Mouse (Mus musculus): ENCODE measurements around the gene Zfp541. TPM values are rescaled to one million over a fixed set of nuclear protein-coding genes. Genes with fewer than 3 reads are reported as not detected.

Zfp541 gene
- total and polyA plus RNA-seq, 3 experiments = 0.01 TPM; not detected in 2

DNA sequence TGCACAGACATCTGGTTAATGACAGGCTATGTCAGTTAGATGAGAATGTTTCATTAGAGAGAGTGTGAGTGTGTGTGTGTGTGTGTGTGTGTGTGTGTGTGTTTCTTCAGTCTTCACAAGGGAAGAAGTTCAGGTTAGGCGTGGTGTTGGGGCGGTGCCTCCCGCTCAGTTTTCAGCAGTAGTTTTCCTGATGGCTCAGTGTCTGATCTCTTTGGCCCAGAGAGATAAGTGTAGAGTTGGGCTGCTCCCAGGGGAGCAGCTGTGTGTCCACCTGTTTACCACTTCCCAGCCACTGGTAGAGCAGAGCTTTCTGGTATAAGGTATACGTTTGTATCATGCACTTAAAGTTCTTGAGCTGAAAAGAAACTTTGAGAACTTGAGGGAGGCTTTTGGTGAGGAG, 38.3 kb downstream of the Zfp541 start:
- Histone ChIP-seq H3K27ac (ENCODE audit: control insufficient read depth, low read depth, low read length) (no peak overlapping the region), H3K4me3 (ENCODE audit: control insufficient read depth in 1 of 2, insufficient read depth in 1 of 2, low read depth in 2 of 2, low read length in 2 of 2) (peak overlapping the region; percentile 87 to 93), H3K36me3 (ENCODE audit: control insufficient read depth in 1 of 2, insufficient read depth in 2 of 2, low read length in 2 of 2) (peaks cover 0 to 12% of the 10 kb centered on the region in 2 experiments; a peak in 2 of 4 replicates), H3K4me1 (ENCODE audit: control insufficient read depth in 1 of 2, insufficient read depth in 2 of 2, low read length in 2 of 2) (peaks cover 0 to 15% of the 10 kb centered on the region in 2 experiments; a peak in 1 of 4 replicates), H3K27me3 (ENCODE audit: control insufficient read depth in 1 of 2, insufficient read depth in 2 of 2, low read length in 2 of 2) (no peaks in the 10 kb centered on the region), H3K9ac (ENCODE audit: control insufficient read depth, low read depth, low read length, poor library complexity, severe bottlenecking) (peak overlapping the region; percentile 84), H3K79me2 (ENCODE audit: control insufficient read depth, insufficient read depth, low read length, poor library complexity) (peaks cover 42% of the 10 kb centered on the region), H3K9me3 (replicated peaks; ENCODE audit: insufficient read depth, low read length) (no peaks in the 10 kb centered on the region)
- peak; percentile 51 for DNase-seq (ENCODE audit: low read depth, low spot score)
- TF ChIP-seq JUND (IDR thresholded peaks at IDR 0.05; ENCODE audit: low read depth, low read length) = no peak
- no peak for TF ChIP-seq NRF1 (IDR thresholded peaks at IDR 0.05; ENCODE audit: insufficient read depth, low read depth, low read length, poor library complexity, severe bottlenecking)
- peak; percentile 40; the same call in 1 of the 2 replicates for TF ChIP-seq ETS1 (IDR thresholded peaks at IDR 0.05; ENCODE audit: low read depth, low read length)
- no peak for TF ChIP-seq SMC3 (IDR thresholded peaks at IDR 0.05; ENCODE audit: low read depth, low read length)
- TF ChIP-seq TBP (IDR thresholded peaks at IDR 0.05; ENCODE audit: low read depth, low read length) = no peak
- TF ChIP-seq MEF2A (IDR thresholded peaks at IDR 0.05; ENCODE audit: extremely low read depth, insufficient replicate concordance, low read depth, low read length, poor library complexity, severe bottlenecking) = no peak
- 0 out of 2 replicates have a peak, but pooled peaks have one; percentile 3 for TF ChIP-seq TCF12 (IDR thresholded peaks at IDR 0.05; ENCODE audit: low read depth, low read length)
- no peak for TF ChIP-seq POLR2AphosphoS2 (IDR thresholded peaks at IDR 0.05; ENCODE audit: low read length)

DNA sequence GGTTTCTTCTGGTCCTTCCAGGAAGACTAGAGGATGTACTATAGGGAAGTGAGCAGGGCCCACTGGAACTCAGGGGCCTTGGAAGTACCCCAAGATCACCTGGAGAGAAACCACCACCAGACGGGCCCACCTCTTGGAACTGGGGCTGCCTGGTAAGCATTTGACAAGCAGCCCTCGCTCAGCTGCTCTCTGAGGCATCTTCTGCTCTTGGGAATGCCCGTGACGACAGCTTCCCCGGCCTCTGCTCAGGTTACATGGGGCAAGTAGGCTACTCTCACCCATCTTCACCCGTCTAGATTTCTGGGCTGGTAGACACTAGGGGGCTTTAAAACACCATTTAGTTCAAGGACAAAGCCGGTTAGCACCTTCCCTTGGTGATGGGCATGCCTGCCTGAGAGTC, 39.5 kb downstream of the Zfp541 start:
- TF ChIP-seq MYB (IDR thresholded peaks at IDR 0.05; ENCODE audit: low read depth, low read length) (no peak), POLR2AphosphoS5 (IDR thresholded peaks at IDR 0.05; ENCODE audit: borderline replicate concordance, low read depth, low read length) (no peak), TAL1 (IDR thresholded peaks at IDR 0.05; ENCODE audit: low read length) (no peak), E2F4 (IDR thresholded peaks at IDR 0.05; ENCODE audit: borderline replicate concordance, low read depth, low read length) (no peak), ETS1 (IDR thresholded peaks at IDR 0.05; ENCODE audit: low read depth, low read length) (no peak), POLR2A (IDR thresholded peaks at IDR 0.05; ENCODE audit: control insufficient read depth in 1 of 2, insufficient read depth in 1 of 2, low read depth in 1 of 2, low read length in 2 of 2, poor library complexity in 1 of 2) (no peak), GABPA (IDR thresholded peaks at IDR 0.05; ENCODE audit: low read depth, low read length) (no peak), POLR2AphosphoS2 (IDR thresholded peaks at IDR 0.05; ENCODE audit: low read length) (no peak), KAT2A (conservative IDR thresholded peaks at IDR 0.05; ENCODE audit: low read depth, low read length) (no peak), ELF1 (IDR thresholded peaks at IDR 0.05; ENCODE audit: low read depth, low read length) (no peak), CHD1 (IDR thresholded peaks at IDR 0.05; ENCODE audit: low read depth, low read length) (no peak), RCOR1 (IDR thresholded peaks at IDR 0.05; ENCODE audit: low read depth, low read length) (no peak), HCFC1 (IDR thresholded peaks at IDR 0.05; ENCODE audit: low read depth, low read length) (no peak), NRF1 (IDR thresholded peaks at IDR 0.05; ENCODE audit: insufficient read depth, low read depth, low read length, poor library complexity, severe bottlenecking) (no peak), MYC (IDR thresholded peaks at IDR 0.05; ENCODE audit: low read depth, low read length) (no peak)
- DNase-seq (ENCODE audit: low read depth, low spot score) = no peak
- Histone ChIP-seq H3K4me1 (ENCODE audit: control insufficient read depth in 1 of 2, insufficient read depth in 2 of 2, low read length in 2 of 2) (peaks cover 0 to 15% of the 10 kb centered on the region in 2 experiments; a peak in 1 of 4 replicates), H3K27ac (ENCODE audit: control insufficient read depth, low read depth, low read length) (no peak overlapping the region), H3K9me3 (replicated peaks; ENCODE audit: insufficient read depth, low read length) (no peaks in the 10 kb centered on the region), H3K36me3 (ENCODE audit: control insufficient read depth in 1 of 2, insufficient read depth in 2 of 2, low read length in 2 of 2) (peaks cover 0 to 12% of the 10 kb centered on the region in 2 experiments; a peak in 2 of 4 replicates), H3K9ac (ENCODE audit: control insufficient read depth, low read depth, low read length, poor library complexity, severe bottlenecking) (no peak overlapping the region), H3K4me3 (ENCODE audit: control insufficient read depth in 1 of 2, insufficient read depth in 1 of 2, low read depth in 2 of 2, low read length in 2 of 2) (no peak overlapping the region), H3K27me3 (ENCODE audit: control insufficient read depth in 1 of 2, insufficient read depth in 2 of 2, low read length in 2 of 2) (no peaks in the 10 kb centered on the region), H3K79me2 (ENCODE audit: control insufficient read depth, insufficient read depth, low read length, poor library complexity) (peaks cover 43% of the 10 kb centered on the region)
